Mouse (Mus musculus) kidney, adult 8-10 months (tissue): ENCODE results near the gene Lage3.
"Not testable (repeated sequence)": the region's sequence is repeated elsewhere in the genome, so short reads cannot be mapped to it uniquely, and the experiment has no call there.

Experiments
- DNase-seq, 2 experiments: peaks; one replicate each; pipeline ENCODE4 v3.0.0; 2022

Gene Lage3

GRCm38 (mm10) chrX:74353467-74353770, at the start of gene Lage3:
Gene Lage3, minus strand, starts transcription at chrX:74353618.
- peak; percentile 75 to 77 for DNase-seq

DNA sequence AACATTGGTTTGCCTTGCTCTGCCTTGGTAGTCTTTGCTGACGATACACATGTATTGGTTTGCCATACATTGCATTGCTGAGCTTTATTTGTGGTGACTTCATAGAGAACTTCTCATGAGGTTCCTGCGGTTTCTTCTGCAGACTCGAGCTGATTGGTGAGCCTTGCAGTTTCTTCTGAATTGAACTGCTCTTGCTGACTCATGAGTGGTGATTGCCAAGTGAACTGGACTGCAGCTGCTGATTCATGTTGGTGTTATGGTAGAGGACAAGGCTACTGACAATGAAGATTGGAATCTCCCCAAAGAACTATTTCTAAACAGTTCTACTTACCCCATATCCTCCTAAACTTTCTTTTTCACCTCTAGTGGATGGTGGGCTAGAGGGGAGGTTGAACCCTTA, 46.7 kb upstream of the Lage3 start:
- no peak for DNase-seq

- DNase-seq = peak; percentile 79 to 83
Observed at GRCm38 (mm10) chrX:74392535-74393443, 39.4 kb upstream of the Lage3 start, which contains the start of the genes Fam3a and Ikbkg. Gene Fam3a, minus strand, starts transcription at chrX:74393272. Gene Ikbkg, plus strand, starts transcription at chrX:74393290.

GRCm38 (mm10) chrX:74388153-74388552, 34.7 kb upstream of the Lage3 start:
- DNase-seq = no peak

GRCm38 (mm10) chrX:74384451-74384850, 31.0 kb upstream of the Lage3 start:
- no peak for DNase-seq

GRCm38 (mm10) chrX:74372888-74373549, 19.6 kb upstream of the Lage3 start, which contains the start of the genes Ubl4a and Slc10a3:
Gene Ubl4a, minus strand, starts transcription at chrX:74373218.
Gene Slc10a3, minus strand, starts transcription at chrX:74373349.
- DNase-seq = peak; percentile 90

DNA sequence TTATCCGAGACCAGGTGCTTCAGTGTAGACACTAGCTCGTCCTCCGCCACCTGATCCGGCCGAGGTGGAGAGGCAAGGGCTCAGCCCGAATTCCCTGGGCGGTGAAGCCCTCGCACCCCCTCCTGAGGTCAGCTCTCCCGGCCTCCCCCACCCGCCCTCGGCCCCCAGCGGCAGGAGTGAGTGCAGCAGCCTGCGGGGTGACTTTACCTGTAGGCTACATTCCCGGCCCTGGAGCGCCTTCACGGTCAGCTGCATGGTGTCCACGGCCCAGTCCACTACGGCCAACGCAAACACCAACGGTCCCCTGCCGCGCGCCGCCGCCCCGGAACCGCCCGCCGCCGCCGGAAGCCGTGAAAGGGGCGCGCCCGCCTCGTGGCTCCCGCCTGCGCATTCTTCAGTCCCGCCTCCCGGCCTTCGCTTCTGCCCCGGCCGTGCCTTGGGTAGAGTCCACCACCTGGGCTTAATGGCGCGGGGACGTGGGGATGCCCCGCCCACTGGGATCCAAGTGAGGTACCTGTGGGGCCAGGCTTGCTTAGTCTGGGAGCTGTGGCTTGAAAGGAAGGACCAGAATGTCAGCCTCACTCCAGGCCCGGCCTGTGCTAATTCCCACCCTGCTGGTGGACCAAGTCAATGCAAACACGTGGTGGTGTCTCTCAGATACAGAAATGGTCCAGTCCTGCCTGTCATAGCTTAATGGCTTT, 14.9 kb upstream of the Lage3 start:
- DNase-seq = peak; percentile 73 to 82

GRCm38 (mm10) chrX:74367512-74367911, 14.1 kb upstream of the Lage3 start:
- no peak for DNase-seq

- DNase-seq = peak; percentile 22 to 47
Observed at GRCm38 (mm10) chrX:74359171-74359570, 5.8 kb upstream of the Lage3 start.

DNA sequence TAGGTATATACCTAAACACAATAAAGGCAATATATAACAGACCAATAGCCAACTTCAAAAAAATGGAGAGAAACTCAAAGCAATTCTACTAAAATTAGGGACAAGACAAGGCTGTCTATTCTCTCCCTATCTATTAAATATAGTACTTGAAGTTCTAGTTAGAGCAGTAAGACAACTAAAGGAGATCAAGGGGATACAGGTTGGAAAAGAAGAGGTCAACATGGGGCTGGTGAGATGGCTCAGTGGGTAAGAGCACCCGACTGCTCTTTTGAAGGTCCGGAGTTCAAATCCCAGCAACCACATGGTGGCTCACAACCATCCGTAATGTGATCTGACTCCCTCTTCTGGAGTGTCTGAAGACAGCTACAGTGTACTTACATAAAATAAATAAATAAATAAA, 3.7 kb upstream of the Lage3 start:
- not testable (repeated sequence) for DNase-seq

GRCm38 (mm10) chrX:74352645-74353466, 562 bp downstream of the Lage3 start:
- DNase-seq = no peak

DNA sequence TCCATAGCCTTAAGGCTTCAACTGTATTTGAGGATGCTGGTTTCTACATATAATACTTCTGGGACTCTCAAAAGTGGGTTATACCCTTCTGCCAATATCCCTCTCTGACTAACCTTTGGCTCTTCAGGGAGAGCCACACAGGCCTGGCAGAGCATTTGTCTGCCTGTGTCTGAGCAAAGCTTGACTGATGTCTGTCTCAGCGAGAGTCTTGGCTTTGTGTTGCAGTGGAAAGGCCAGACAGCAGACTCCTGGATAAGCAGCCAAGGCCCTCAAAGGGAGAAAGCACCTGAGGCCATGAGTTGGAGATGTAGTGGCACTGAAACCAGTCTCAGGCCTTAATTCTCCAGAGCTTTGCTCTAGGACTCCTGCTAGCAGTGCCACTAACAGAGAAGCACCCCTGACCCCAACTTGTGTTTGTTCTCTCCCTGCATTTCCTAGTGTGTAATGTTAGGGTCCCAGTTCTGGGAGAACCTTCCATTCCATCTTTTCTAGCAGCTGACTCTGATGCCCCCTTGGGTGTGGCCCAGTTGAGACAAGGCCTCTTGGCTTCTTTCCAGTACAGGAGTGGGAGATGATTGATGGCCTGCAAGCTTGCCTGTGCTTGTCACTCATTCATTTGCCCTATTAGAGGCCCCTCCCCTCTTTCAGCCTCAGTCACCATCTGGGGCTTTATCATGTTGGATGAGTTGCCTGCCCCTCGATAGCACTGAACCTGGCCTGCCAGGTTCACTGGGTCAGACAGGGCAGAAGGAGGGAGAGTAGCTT, 23.1 kb downstream of the Lage3 start:
- no peak for DNase-seq

DNA sequence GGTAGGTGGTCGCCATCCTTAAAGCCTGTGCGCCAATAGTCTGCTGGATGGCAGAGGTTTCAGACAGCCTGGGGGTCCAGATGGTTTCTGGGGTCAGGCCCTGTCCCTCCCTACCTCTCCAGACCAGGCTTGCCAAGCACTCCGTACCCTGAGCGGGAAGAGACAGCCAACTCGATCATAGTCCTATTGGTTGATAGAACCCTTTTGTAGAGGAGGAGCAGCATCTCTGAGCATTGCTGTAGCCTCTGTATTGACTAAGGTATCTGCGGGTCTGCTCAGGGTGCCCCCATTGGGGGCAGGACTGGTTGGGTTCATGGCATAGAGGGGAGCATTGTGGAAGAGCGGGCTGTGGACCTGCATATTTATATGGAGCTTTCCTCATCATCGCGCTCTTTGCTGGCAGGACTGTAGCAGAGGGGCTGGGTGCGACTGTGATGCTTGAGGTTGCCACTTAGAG, 24.2 kb downstream of the Lage3 start:
- no peak for DNase-seq

GRCm38 (mm10) chrX:74328725-74329161, 24.7 kb downstream of the Lage3 start, which contains the start of gene Plxna3:
Gene Plxna3, plus strand, starts transcription at chrX:74329066.
- peak; percentile 41 to 55 for DNase-seq

DNA sequence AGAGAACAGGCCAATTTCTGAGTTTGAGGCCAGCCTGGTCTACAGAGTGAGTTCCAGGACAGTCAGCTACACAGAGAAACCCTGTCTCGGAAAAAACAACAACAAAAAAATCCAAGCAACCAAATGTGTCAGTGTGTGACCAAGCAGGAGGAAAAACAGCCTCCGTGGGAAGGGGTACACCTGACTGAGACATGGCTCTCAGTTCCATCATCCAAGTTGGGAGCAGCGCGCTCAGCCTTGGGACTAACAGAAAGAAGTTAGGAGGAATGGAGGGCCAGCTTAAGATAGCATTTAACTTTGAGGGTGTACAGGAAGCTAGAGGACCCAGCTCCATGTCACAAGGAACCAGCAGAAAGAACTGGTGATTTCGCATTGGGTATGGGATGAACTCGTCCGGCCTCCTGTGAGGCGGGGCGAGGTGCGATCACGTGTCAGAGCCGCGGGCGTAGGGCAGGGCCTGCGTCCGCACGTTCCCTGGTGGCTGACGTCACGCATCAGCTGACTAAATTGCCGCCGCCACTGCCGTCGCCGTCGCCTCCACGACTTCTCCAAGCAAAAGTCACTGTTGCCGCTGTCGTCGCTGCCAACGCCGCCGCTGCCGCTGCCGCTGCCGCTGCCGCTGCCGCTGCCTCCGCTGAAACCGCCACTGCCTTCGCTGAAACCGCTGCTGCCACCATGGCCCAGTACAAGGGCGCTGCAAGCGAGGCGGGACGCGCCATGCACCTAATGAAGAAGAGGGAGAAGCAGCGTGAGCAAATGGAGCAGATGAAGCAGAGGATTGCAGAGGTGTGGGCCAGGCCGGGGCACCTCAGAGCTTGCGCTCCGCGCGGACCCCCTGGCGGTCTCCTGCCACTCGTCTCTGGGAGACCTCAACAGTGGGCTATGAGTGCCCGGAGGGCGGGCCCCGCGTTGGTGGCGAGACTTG, 40.6 kb downstream of the Lage3 start, which contains the start of gene Fam50a:
Gene Fam50a (plus strand): TSS at position 494 of the 925 bp plus-strand sequence.
- DNase-seq = peak; percentile 87 to 89

DNA sequence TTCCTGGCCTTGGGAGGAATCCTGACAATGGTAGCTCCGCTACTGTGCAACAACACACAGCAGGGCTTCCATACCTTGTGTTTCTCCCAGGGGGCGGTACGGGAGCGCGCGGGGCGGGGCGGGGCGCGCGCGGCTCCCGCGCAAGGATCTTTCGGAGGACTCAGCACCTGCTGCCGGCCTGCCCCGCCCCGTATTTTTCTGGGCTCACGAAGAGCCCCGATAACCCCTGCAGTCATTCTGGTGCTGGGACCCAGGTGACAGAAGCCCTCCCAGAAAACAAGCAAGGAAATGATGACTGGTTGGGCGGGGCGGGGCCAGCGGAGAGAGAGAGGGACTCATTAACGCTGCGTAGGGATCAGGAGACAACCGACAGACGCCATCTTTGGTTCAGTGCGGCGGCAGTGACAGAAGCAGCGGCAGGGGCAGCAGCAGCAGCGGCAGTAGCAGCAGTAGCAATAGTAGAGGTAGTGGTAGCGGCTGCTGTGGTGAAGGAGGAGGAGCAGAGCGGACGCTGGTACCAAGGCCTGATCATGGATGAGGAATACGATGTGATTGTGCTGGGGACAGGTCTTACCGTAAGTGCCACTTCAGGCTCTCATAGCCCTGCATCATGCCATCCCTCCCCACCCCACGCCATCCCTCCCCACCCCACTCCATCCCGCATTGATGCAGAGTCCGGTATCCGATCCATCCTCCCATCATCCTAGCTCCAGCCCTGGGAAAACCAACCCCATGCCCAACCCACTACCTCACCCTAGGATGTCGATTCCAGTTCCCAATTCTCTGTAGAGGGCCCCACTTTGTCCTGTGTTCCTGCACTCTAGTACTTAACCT, 48.3 kb downstream of the Lage3 start, which contains the start of gene Gdi1:
Gene Gdi1 (plus strand): TSS at position 132 of the 834 bp plus-strand sequence.
- peak; percentile 53 to 66 for DNase-seq
